Mouse (Mus musculus): ENCODE data around the gene BC034090.

- no peak for TF ChIP-seq POLR2A (IDR thresholded peaks at IDR 0.05; ENCODE audit: low read depth, low read length)
- no peak; the same call in 1 of the 2 replicates for TF ChIP-seq CTCF (conservative IDR thresholded peaks at IDR 0.05; ENCODE audit: insufficient read depth, insufficient read length, low read depth, low read length)
Measured at GRCm38 (mm10) chr1:155241701-155242487, 2.4 kb downstream of the BC034090 start.
